Mouse (Mus musculus): ENCODE measurements around the gene Gng12.
"Not testable (repeated sequence)": the region's sequence is repeated elsewhere in the genome, so short reads cannot be mapped to it uniquely, and the experiment has no call there.

The Gng12 gene

DNA sequence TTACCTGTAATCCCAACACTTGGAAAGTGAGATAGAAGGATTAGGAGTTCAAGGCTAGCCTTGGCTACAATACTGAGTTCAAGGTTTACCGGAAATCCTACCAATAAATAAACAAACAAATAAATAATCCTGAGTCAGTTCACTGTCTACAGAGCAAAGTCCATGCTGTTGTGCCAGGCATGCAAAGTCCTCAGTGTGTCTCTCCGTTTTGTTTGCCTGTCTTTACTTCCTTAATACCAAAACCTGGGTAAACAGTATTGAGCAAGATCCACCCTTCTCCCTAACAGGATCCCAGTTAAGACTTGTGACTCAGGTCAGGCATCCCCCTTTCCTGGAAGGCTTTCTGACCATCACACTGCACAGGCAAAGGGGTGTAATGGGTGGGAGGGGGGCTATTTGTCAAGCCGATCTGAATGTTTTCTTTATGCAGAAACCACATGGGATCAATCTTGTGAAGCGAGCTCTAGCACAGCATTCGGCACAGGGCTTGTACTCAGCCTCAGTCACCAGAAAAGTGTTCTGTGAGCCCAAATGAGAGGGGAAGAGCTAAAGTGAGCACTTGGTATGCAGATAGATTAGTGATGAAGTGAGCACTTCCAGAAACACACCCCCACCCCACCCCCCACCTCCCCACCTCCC is 133.2 kb downstream of the Gng12 start:
- no peak for DNase-seq (ENCODE audit: low spot score in 2 of 2)

DNA sequence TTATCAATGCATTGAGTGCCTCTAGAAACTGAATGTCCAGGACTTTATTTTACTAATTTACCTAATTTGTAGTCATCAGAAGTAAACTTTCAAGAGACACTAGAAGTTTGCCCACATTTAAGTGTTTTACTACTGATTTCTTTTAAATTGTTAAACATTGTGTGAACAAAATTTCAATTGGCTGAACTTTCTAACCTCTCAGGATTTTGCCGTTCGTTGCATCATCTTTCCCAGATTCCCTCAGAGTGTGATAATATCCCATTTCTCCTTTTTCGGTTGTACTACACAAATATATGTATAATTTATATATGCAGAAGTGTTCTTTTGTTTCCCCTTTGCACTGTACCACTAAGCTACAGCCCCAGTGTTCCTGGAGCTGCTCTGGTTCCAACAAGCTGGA is 133.8 kb downstream of the Gng12 start:
- no peak for DNase-seq (ENCODE audit: low spot score in 2 of 2)

DNA sequence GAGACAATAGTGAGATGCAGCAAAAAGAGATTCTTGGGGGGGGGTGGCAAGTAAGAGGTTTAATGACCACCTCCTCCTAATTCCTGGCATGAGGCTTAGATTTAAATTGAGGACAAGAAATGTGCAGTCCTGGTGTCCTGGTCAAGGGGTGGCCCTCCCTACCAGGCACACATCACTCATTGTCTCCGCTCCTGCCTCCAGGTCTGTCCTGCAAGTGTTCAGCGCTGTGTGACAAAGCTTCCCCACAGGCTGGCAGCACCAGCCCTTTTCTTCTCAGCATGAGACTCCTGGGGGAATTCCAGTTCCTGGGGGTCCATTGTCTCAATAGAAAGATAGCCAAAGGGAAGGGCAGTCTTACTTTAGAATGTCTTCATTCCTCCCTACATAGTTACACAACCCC is 134.2 kb downstream of the Gng12 start:
- no peak for DNase-seq (ENCODE audit: low spot score in 2 of 2)

DNA sequence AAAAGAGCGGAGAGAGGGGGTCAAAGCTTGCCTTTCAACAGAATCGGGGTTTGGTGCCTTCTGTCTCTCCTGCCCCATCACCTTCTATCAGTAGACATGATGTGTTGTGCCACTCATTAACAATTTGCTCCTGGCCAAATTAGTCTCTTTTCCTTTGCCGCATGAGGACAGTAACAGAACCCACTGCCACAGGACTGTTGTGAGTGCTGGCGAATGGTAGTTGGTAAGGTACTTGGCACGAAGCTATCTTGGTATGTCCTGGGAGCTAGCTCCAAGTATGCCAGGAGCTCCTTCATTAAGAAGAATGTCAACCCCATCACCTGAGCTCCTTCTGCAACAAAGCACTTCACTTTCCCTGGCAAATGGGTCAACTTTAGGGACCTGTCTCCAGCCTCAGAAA is 134.6 kb downstream of the Gng12 start:
- no peak for DNase-seq (ENCODE audit: low spot score in 2 of 2)

DNA sequence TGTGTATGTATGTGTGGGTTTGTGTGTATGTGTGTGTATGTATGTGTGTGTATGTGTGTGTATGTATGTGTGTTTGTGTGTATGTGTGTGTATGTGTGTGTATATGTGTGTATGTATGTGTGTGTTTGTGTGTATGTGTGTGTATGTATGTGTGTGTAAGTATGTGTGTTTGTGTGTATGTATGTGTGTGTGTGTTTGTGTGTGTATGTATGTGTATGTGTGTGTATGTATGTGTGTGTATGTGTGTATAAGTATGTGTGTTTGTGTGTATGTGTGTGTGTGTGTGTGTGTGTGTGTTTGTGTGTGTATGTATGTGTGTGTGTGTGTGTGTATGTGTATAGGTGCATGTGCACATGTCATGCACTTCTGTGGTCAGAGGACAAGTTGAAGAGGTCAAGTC is 136.4 kb downstream of the Gng12 start:
- DNase-seq (ENCODE audit: low spot score in 2 of 2), result not testable (repeated sequence)

DNA sequence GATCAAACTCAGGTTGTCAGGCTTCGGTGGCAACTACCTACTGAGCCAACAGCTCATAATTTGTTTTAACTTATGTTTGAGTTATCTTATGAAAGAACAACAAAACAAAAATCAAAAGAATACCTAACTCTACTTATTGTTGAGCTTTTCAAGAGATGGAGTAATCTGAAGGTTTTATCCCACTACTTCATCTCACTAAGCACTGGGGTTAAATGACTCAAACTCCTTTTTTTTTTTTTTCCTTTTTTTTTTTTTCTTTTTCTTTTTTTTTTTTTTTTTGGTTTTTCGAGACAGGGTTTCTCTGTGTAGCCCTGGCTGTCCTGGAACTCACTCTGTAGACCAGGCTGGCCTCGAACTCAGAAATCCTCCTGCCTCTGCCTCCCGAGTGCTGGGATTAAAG is 136.8 kb downstream of the Gng12 start:
- DNase-seq (ENCODE audit: low spot score in 2 of 2), result not testable (repeated sequence)

DNA sequence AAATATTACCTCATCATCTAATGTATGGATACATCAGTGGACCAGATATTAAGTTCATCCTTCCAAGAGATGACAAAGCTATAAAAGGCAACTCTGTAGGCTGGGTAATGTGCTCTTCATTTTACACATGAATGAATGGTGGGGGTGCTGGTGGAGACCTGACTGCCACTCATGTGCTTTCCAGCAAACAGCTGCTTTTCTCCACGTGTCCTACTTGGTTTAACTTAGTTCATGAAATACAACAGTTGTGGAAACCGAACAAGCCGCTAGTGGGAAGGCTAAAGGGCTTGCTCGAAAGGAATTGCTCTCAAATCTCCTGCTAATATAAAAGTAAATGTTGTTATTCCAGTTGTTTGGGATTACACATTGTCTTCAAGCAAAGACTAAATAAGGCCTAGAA is 137.4 kb downstream of the Gng12 start:
- DNase-seq (ENCODE audit: low spot score in 2 of 2), result no peak

DNA sequence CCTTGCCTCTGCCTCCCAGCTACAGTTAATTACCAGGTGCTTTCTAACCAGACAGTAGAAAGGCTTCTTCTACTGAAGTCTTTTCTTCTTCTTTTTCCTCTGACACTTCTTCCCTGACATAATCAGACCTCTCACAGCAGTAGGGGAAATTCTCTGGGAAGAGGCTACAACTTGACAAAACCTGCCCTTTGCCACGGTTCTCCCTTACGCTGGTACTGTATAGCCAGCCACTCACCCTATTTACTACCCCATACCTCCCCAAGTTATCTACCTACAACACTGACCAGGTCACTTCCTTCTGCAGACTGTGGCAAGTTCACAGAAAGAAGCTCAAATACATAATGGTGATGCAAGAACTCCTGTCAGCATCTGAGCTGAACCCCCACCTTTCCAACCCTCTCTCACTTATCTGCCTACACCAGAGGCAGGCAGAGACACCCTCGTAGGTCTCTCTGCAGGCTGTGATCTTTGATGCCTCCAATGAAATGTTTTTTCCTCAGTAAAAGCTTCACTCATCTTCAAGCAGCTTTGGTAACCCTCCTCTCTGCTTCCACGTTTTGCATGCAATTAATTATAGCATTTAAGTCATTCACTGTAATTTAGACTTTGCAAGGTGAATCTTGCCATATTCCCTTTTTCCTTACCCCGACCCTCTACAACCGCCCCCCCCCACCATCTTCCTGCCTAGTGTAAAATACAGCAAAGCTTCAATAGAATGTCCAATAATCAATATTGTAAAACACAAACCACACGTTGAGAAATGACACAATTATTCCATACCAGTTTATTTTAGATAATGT is 138.3 kb downstream of the Gng12 start:
- DNase-seq (ENCODE audit: low spot score in 2 of 2), result no peak

DNA sequence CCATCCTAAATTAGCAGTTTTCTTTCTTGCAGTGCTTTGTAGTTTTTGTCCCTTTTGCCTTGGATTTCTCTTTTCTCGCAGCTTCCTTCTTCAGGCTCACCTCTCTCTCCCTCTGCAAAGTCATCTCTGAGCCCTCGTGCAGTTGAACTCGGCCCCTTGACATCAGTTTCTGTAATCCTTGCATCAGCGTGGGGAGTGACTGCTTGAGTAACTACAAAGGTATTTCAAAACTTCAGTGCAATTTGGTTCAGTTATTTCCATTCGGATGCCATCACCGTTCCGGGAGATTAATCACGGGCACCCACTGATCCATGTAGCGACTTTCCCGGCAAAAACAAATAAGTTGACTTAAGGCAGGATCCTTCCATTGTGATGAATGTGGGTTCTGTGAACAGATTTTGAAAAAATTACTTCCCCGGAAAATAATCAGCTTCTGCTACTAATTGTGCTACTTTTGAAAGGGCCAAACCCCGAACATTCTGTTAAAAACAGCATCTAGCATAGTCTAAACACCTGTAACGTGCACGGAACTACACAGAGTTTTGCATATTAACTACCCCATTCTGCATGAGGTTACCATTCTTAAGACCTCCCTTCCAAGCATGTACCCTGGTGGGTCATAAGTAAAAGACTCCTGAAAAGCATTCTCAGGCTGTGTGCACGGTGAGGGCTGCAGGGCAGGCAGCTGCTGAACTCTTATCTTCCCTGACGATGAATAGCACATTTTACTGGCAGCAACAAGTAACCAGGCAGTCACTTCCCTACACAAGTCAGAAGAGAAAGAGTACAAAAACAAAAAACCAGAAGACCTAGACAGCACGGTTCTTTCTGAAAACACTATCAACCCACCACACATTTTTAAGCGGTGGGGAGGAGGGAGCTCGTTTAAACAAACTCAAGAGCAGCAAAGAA is 139.4 kb downstream of the Gng12 start:
- no peak for DNase-seq (ENCODE audit: low spot score in 2 of 2)

DNA sequence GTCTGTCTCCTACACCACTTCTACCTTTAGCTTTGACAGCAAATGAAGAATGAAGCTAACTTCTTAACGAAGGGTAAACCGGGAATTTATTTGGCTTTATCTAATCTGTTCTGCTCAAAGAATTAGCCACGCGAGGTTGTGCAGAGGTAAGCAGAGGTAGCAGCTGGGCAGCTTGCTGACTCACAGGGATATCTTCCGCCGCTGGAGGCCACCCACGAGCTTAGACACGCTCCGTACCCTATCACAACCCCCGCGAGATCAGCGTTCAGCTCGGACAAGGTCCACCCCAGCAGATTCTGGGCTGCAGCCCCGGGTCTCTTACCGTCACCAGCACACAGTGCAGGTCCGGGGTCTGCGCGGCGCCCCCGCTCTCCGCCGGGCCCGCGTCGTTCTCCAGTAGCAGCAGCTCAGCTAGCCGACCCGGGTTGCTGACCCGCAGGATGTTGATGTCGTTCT is 140.2 kb downstream of the Gng12 start:
- DNase-seq (ENCODE audit: low spot score in 2 of 2), result peak; percentile 65 to 74

DNA sequence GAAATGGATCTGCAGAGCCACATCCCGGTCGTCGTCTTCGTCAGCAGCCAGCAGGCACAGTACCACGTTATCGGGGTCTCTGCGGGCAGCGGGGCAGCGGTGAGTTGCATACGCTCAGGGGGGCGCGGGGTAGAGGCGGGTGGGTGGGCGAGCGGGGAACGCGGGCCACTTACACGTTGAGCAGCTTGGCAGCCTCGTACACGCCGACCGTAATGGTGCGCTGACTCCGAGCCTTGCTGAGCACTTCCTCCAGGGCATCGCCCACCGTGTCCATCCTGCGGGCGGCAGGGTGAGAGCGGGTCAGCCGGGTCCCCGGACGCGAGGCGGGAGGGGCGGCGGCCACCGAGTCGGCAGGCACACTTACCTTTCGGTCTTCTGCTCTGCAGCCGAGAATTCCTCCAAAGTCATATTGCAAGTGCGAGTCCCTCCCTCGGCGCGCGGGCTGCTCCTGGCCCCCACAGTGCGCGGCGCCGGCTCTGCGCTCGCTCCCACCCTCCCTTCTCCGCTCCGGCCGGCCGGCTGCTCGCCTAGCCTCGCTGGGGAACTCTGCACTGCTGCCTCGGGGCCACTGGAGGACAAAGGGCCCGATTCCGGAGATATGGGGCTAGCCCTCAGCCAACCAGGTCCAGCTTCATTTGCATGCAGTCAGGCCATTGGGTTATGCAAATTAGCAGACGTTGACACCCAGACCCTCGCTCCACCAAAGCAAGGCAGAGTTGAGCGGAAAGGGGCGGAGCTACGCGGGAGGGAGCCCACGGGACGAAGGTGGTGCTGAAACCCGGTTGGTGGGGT is 140.8 kb downstream of the Gng12 start, which contains the start of gene Gadd45a:
Gene Gadd45a (minus strand): TSS at position 621 of the 792 bp plus-strand sequence.
- DNase-seq (ENCODE audit: low spot score in 2 of 2), result peak; percentile 94 to 96

DNA sequence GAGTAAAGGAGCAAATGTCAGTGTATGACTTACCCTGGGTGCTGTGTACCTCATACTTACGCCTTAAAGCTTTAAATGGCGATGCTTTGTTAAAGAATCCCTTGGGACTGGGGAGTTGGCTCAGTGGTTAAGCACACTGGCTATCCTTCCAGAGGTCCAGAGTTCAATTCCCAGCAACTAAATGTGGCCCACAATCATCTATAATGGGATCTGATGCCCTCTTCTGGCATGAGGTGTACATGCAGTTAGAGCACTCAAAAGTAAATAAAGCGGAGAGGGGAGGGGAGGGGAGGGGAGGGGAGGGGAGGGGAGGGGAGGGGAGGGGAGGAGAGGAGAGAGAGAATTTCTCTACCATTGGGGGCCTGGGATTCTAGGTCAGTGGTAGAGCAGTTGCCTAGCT is 142.8 kb downstream of the Gng12 start:
- DNase-seq (ENCODE audit: low spot score in 2 of 2), result no peak

DNA sequence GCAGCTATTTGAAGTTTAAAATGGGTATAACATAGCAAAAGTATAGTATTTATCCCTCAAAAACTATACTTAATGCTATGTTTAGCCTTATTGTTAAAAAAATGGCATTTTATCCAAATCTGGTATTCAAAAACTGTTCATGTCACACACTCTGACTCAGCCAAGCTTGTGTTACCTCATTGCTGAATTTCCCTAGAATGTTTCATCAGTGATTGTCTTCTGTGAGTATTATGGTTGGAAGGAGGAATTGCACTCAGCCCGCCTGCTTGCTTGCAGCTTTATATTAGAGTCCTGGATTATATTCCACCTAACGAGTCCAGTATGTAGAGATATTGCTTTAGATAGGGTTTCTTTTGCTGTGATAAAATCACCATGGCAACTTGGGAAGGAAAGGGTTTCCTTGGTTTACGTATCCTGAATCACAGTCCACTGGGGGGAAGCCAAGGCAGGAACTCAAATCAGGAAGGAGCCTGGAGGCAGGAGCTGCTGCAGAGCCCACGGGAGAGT is 144.8 kb downstream of the Gng12 start:
- DNase-seq (ENCODE audit: low spot score in 2 of 2), result no peak

DNA sequence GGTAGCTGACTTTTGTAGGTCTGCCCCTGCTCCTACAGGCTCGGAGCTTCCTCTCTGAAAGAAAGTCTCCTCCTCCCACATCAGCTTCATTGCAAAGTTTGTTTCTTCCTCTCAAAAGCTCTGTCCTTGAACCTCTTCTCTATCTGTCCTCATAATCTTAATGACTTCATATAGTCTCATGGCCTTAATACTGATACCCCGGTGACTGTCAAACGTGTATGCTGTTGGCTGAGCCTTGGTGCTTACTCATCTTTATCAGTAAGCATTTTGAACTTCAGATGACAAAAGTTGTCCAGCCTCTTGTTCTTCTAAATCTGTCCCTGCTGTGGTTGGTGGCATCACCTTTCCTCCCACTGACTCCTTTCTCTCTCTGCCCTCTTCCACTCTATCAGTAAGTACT is 149.2 kb downstream of the Gng12 start:
- no peak for DNase-seq (ENCODE audit: low spot score in 2 of 2)

DNA sequence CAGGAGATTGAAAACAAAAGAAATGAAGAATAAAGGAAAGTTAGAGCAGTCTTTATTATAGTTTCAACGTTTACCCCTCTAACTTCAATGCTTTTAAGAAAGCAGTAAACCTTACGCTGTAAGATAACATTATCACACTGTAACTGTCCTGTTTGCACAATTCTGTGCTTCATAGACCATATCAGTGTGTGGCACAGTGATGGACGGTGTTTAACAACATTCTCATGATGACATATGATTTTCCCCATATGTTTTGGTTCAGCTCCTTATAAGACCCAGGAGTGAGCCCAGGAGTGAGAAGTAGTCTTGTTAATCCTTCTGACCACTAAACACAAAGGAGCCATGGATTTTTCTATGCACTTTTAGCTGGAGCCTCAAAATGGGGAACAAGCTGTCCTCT is 150.7 kb downstream of the Gng12 start:
- no peak for DNase-seq (ENCODE audit: low spot score in 2 of 2)

DNA sequence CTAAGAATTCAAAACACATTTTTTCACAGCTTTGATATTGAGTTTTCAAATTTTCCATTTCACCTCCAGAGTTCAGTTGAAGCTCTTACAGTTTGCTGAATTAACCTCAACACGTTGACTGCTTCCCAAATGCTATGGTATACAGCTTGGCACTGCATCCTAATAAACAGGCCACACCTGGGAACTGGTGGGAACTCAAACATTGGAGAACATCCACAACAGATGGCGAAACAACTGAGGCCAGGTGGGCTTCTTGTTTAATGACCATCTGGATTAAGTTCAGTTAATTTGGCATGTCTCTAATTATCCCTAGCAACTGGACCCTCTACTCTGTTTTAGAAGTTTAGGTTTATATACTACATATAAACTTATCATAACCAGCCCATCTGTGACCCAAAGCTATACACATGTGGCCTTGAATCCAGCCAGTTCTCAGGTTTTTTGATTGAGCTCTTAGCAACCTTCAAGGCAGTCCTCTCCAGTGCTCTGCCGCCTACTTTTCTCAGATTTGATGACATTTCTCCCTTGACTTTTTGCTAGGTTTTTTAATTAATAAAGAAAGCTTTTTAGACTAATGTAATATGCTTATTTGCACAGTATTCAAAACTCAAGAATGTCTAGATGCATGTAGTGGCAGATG is 152.0 kb downstream of the Gng12 start:
- DNase-seq (ENCODE audit: low spot score in 2 of 2), result no peak

DNA sequence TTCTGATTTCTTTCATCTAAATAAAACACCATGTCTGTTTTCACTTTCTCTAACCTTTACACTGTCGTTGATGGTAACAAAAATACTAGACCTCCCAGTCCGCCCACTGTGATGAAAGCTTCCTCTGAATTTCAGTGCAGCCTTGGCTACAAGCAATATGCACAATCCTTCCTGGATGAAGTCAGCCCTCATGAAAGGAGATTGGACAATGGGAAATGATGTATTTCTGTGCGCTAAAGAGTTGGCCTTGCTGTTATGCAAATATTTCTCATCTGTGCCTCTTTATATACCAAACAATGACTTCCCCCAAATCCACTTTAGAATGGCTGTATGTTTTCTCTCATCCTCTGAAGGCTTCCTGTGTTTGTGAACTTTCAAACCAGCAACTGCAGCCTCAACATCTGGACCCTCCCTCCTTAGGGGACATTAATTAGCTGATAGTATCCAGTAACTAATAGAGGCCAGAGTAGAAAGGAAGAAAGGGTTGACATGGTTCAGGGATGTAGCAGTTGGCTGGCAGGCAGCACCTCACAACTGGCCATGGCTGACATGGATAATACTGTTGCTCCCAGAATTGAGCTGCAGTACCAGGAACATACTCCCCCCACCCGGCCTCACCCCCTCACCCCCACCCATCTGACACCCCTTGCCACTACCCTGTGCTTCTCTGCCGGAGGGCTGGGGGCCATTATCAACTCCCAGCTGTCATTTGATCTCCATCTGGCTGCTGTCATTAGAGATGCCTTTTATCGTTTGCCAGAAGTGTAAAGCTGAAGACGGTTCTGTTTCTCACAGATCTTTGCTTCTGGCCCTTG is 152.9 kb downstream of the Gng12 start:
- DNase-seq (ENCODE audit: low spot score in 2 of 2), result no peak

DNA sequence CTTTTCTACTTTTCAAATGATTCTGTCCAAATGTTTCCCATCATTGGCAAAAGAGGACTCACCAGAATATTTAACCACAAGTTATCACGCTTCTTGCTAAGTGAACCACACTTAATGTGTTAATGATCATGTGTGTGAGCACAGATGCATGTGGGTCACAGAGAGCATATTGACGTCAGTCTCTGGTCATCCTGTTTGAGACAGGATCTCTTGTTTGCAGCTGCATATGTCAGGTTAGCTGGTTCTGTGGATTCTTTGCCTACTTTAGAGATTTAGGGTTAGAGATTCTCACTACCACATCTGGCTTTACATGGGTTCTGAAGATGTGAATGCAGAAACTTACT is 153.5 kb downstream of the Gng12 start:
- no peak for DNase-seq (ENCODE audit: low spot score in 2 of 2)

DNA sequence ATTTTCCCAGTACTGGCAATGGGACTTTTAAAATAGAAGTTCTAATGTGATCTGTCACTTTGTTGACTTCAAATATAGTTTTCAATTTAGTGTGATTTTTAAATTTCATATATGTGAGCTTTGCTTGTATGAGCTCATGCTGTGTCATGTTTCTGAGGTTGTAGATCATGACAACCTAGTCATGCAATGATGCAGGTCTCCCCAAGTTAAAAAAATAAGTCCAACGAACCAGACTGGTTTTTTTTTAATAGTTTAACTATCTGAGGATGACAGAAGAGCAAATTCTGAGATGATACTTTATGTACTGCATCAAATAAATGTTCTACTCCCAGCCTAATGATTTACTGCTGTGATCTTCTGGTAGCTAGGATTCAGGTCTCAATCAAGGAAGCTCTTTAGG is 153.9 kb downstream of the Gng12 start:
- DNase-seq (ENCODE audit: low spot score in 2 of 2), result no peak
